Mouse (Mus musculus) CD4-positive, CD25-positive, alpha-beta regulatory T cell, adult 2 months (primary cell): ENCODE measurements around the gene Uts2b.

Source experiments
- DNase-seq: peaks from one replicate; pipeline ENCODE4 v3.0.0-alpha.2; 2012; ENCODE audit warnings: low read depth, low spot score

Uts2b gene

GRCm38 (mm10) chr16:27370191-27370590, at the start of gene Uts2b:
TSS of gene Uts2b (minus strand) at chr16:27370239.
- DNase-seq: no peak

GRCm38 (mm10) chr16:27417632-27418031, 47.6 kb upstream of the Uts2b start:
- no peak for DNase-seq

- no peak for DNase-seq
These were observed 47.0 kb upstream of the Uts2b start for GRCm38 (mm10) chr16:27416937-27417584.

GRCm38 (mm10) chr16:27404107-27404506, 34.1 kb upstream of the Uts2b start:
- no peak for DNase-seq

- no peak for DNase-seq
These were observed 31.5 kb upstream of the Uts2b start for GRCm38 (mm10) chr16:27401579-27401978.

- DNase-seq: no peak
These were observed 29.7 kb upstream of the Uts2b start for GRCm38 (mm10) chr16:27399719-27400253.

GRCm38 (mm10) chr16:27399026-27399718, 29.1 kb upstream of the Uts2b start:
- no peak for DNase-seq

GRCm38 (mm10) chr16:27396951-27397350, 26.9 kb upstream of the Uts2b start:
- no peak for DNase-seq

- no peak for DNase-seq
These were observed 25.4 kb upstream of the Uts2b start for GRCm38 (mm10) chr16:27395251-27396037.

GRCm38 (mm10) chr16:27391845-27392244, 21.8 kb upstream of the Uts2b start:
- DNase-seq: no peak

GRCm38 (mm10) chr16:27390306-27390705, 20.3 kb upstream of the Uts2b start:
- peak; percentile 14 for DNase-seq

GRCm38 (mm10) chr16:27389534-27390282, 19.7 kb upstream of the Uts2b start:
- peak; percentile 18 for DNase-seq

GRCm38 (mm10) chr16:27388761-27389451, 18.9 kb upstream of the Uts2b start, which contains the start of gene Ccdc50:
TSS of gene Ccdc50 (plus strand) at chr16:27388869.
- DNase-seq: peak; percentile 73

GRCm38 (mm10) chr16:27387634-27388611, 17.9 kb upstream of the Uts2b start:
- DNase-seq: peak; percentile 66

GRCm38 (mm10) chr16:27386850-27387407, 16.9 kb upstream of the Uts2b start:
- DNase-seq: no peak

- DNase-seq: no peak
These were observed 15.6 kb upstream of the Uts2b start for GRCm38 (mm10) chr16:27385649-27386048.

- DNase-seq: no peak
These were observed 15.0 kb upstream of the Uts2b start for GRCm38 (mm10) chr16:27384893-27385603.

GRCm38 (mm10) chr16:27382217-27382616, 12.2 kb upstream of the Uts2b start:
- no peak for DNase-seq

- DNase-seq: no peak
These were observed 6.5 kb upstream of the Uts2b start for GRCm38 (mm10) chr16:27376556-27376955.
